Mouse (Mus musculus): ENCODE data around the gene Drc7. TPM values are rescaled to one million over a fixed set of nuclear protein-coding genes. Genes with fewer than 3 reads are reported as not detected.

Drc7 gene
- total RNA-seq, 2 experiments from 2014 or later: not detected

Other genes starting within 250 kb of the Drc7 start
- 1 to 10 TPM; 1.0 to 1.4 TPM for gene Ccl17, start 244.7 kb upstream of the Drc7 start, total RNA-seq (2021)
- 100 to 1,000 TPM; 152 to 219 TPM for gene Coq9, start 216.8 kb upstream of the Drc7 start, total RNA-seq (2021)
- 100 to 1,000 TPM in 1 of 2 experiments, 10 to 100 TPM in 1; 70.2 to 106 TPM for gene Ciapin1, start 216.7 kb upstream of the Drc7 start, total RNA-seq (2021)
- gene Polr2c, start 197.7 kb upstream of the Drc7 start, total RNA-seq (2021): 10 to 100 TPM; 65.7 to 70.6 TPM
- gene Dok4, start 178.8 kb upstream of the Drc7 start, total RNA-seq (2021): 10 to 100 TPM; 10.5 to 10.9 TPM
- gene Ccdc102a, start 137.0 kb upstream of the Drc7 start, total RNA-seq (2021): 1 to 10 TPM; 7.6 to 8.6 TPM
- 1 to 10 TPM in 1 of 2 experiments, under 1 TPM in 1; 0.33 to 1.3 TPM for gene Adgrg5, start 131.4 kb upstream of the Drc7 start, total RNA-seq (2021)
- 10 to 100 TPM; 15.1 to 23.4 TPM for gene Adgrg1, start 80.4 kb upstream of the Drc7 start, total RNA-seq (2021)
- gene Adgrg3, start 37.4 kb upstream of the Drc7 start, total RNA-seq (2021): 1 to 10 TPM; 3.2 to 3.7 TPM
- 10 to 100 TPM; 10.6 to 11.2 TPM for gene Katnb1, start 26.1 kb downstream of the Drc7 start, total RNA-seq (2021)
- 100 to 1,000 TPM; 110 to 163 TPM for gene Kifc3, start 147.7 kb downstream of the Drc7 start, total RNA-seq (2021)

Measured in adrenal gland, postnatal 36 days (tissue).